Mouse (Mus musculus): ENCODE measurements around the gene Wdr37.
"Not testable (repeated sequence)": the region's sequence is repeated elsewhere in the genome, so short reads cannot be mapped to it uniquely, and the experiment has no call there.

Wdr37 gene

DNA sequence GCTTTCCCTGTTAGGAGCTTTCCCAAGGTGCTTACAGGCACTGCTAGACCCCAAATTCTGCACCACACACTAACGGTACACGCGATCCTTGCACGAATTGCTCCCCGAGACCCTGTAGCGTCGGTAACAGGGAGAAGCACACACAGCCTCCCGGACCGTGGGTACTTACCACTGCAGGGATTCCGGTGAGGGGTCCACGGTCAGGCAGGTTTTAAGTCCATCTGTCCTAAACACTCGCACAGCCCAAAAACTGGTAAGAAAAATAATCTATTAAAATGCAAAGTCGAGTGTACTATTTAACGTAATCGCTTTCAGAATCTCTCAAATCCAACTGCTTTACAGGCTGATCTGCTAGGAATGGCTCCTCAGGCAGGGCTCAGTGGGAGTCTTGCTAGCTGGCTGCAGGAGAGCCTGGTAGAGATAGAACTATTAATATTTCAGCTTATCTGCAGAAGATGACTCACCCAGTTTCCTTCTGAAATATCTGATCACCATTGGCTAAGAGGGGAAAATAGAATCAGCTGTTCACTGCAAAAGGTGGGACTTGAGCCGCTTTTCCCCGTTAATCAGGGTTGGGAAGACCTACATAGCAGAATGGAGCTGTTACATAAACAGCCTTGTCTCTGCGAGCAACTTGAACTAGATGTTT, at the start of gene Wdr37:
Gene Wdr37, minus strand, starts transcription at position 596 of the 649 bp plus-strand sequence.
- peak; percentile 55 to 65 for DNase-seq

DNA sequence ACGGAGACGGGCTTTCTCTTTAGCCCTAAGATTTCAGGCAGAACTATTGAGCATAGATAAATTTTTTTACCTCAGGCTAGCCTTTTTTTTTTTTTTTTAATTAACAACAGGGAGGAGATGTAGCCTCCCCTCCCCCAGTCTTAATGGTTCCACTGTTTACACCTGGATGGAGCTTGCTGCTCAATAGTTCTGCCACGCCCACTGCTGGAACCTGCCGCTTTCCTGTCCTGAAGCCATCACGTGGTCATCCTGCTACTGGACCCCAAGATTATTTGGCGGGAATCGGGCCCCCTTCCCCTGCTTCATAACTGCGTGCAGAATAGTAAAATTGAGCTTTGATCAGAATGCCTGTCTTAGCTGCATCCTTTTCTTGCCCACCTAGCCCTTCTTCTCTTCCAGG, 42.2 kb upstream of the Wdr37 start:
- DNase-seq, result not testable (repeated sequence)

DNA sequence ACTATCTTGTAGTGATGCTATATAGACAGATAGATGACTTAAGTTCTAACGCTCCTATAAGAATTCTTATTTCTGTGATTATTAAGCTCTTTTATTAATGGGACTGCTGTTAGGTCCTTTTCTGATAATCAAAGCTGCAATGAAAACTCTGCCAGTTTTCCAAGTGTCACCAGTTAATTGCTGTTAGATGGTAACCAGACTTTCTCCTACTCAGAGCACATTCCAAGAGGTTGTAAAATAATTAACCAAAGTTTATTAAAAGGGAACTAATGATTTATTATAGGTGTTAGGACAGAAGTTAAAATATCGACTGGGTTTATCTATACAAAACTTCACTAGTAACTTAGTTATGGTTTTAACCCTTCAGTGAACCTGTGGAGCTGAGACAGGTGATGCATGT, 34.3 kb upstream of the Wdr37 start:
- not testable (repeated sequence) for DNase-seq

DNA sequence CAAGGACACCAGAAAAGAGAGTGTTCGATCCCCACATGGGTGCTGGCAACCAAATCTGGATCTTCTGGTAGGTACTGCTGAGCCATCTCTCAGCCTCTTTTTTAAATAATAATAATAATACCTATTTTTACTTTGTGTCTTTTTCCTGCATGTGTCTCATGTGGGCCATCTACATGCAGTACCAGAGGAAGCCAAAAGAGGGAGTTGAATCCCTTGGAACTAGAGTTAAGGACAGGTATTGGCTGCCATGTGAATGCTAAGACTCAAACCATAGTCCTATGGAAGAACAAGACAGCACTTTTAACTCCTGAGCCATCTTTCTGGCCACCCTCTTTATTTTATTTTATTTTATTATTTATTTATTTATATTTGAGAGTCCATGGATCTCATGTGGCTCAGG, 16.9 kb upstream of the Wdr37 start:
- no peak for DNase-seq

DNA sequence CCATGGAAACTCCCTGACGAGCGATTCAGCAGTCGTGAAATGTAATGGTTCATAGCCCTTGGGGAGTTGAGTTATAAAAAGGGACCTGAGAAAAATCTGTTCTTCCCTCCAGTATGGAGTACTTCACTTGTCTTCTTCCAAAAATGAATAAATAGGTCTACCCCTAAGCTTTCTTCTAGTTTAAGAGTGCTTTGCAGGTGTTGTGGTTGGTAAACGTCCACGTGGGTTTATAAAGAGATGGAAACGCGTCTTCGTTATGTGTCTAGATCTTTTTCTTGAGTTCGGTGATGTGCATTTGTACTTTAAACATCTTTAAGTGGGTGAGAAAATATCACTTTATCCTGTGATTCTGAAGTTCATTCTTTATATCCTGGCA, 14.5 kb upstream of the Wdr37 start:
- DNase-seq, result no peak

DNA sequence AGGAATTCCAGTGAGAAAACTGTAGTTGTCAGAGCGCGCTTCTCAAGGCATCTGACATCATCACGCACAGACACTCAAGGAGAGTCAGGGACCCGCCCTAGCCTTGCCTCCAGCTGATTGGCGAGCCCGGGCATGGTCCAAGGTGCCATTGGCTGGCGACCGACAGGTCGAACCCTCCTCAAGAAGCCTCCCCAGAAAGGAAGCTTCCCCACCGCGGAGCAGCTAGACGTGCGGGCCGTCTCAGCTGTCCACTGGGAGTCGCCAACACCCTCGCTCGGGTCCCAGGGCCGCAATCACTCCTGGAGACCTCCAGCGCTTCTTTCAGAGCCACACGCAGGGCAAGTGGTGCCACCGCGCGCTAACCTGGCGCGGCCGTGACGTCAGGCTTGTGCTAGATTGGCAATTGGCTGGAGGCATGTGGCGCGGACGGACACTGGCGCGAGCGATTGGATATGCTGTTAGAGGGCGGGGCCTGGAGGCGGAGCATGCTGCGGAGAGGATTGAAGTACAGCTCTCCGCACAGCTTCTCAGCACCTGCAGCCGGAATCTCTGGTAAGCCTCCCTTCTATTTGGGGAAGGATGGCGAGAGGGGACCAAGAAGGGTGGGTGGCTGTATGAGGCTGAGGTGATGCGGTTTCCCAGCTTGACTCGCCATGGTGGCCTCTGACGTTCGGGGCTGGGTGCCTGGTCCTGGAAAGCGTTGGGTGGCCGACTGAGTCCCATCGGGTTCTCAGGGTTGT, 13.9 kb upstream of the Wdr37 start, which contains the start of gene Idi1:
Gene Idi1, plus strand, starts transcription at position 57 of the 740 bp plus-strand sequence.
- DNase-seq, result peak; percentile 98 to 99

DNA sequence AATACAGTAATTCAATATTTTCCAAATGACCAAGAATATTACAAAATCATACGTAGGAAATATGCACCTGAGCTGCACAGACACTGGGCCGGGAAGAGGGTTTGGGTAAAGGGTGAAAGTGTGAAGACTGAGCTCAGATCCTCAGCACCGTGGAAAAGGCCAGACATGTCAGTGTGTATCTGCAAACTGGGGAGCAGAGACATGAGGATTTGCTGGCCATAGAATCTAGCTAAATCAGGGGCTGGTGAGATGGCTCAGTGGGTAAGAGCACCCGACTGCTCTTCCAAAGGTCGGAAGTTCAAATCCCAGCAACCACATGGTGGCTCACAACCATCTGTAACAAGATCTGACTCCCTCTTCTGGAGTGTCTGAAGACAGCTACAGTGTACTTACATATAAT, 12.2 kb upstream of the Wdr37 start:
- DNase-seq, result not testable (repeated sequence)

DNA sequence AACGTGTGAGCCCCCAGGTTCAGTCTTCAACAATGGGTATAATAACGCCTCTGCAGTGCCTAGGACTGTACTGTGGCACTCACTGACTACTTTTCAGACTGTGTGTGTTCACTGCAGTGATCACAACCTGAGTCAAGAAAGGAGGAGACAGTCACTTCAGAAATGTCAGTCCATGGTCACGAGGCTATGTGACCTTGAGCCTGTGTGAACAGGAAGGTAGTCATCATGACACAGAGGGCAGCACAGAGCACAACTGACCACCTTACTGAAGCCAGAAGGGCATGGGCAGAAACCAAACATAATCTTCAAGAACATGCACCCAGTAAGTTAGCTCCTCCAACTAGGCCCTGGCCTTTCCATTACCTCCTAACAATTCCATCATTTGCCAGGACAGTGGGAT, 9.9 kb upstream of the Wdr37 start:
- DNase-seq, result no peak

DNA sequence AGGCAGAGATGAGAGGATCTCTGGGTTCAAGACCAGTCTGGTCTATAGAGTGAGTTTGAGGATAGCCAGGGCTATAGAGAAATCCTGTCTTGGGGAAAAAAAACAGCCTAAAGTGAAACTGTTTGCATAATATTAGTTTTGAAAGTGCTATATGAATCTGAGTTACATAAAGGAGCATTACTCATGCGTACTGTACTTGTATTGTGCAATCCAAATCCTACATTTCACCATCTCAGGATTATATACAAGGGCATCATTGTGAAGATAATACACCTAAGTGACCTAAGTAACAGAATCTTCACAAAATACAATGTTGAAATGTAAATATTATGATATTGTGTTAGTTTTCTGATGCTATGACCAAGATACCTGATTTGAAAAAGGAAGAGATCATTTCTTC, 2.1 kb upstream of the Wdr37 start:
- DNase-seq, result no peak

DNA sequence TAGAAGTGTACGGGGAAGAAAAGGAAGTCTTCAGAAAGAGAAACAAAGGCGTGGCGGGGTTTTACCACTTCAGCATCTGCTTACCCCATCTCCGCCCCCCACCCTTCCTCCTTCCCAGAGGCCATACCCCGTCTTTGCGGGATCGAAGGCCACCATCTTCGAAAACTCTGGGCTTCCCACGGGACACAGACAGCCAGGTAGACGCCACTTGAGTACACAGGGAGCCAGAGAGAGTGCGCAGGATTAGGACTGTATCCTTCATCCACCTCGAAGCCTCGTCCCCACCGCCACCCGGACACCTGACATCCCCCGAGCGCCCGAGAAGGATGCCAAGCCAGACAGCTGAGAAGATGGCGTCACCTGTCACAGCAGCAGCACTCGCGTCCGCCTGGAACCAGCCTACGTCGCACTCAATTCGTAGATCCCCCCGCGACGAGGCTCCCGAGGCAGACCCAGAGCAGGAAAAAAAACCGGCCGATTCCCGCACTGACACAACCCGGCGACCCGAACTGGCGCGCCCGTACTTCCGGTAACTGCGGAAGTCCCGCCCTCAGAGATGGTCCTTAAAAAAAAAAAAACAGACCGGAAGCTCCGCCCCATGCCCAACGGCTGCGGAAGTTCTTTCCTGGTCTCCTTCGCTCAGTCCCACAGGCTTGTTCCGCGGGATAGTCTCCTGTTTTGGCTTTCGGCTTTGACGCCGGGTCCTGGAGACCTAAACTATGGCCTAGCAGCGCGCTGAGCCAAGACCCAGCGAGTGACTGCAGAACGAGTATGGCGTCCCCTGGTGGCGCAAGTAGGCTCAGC, 997 bp downstream of the Wdr37 start:
- DNase-seq, result peak; percentile 89 to 92

DNA sequence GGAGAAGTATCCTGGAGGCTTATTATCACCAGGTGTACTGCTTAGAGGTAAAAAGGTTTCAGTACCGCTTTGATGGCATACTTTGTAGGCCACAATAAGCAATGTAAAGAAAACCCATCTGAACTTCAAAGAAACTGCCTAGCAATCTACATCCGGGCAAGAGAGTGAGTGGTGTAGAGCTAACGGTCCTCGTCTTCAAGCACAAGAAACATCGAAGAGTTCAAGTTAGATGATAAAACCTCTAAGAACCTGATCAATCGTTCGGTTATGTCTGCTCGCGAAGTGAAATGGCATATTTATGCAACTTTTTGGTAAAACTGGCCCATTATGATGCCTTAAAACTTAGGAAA, 1.6 kb downstream of the Wdr37 start:
- DNase-seq, result no peak

DNA sequence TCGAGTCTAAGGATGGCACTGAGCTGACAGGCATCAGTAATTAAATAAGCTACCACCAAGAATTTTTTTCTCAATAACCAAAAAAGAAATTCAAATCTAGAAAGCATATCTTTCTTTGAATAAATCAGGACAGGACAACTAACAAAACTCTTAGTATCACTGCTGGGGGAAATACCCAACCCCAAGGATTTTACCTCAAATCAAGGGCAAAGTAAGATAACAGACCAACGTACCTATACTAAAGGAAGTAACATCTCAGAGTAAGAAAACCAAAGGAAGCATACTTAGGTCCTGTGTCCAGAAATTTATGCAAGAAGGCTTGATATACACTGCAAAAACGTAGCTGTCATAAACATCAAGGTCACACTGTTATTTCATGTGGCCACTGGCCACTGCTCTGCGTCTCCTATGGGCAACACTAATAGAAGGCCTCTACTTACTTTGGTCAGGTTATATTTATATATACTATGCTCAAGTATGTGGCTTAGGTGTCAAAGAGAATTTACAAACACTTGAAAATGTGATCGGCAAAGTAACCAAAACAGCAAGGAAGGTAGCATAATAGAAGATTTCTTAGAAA, 2.0 kb downstream of the Wdr37 start:
- DNase-seq, result no peak

DNA sequence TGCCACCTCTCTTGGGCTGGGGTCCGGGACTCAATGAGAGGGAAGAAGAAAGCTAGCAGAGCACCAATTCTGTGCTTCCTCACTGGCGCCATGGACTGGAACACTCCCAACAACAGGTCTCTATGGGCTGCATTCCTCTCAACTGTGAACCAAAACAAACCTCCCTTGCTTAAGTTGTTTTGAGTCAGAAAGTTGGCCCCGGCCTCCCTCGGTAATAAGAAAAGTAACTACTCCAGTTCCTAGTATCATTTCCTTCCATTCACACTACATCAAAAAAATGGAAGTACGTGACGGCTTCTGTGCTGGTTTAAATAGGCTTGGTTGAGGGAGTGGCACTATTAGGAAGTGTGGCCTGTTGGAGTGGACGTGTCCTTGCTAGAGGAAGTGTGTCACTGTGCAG, 5.1 kb downstream of the Wdr37 start:
- no peak for DNase-seq

DNA sequence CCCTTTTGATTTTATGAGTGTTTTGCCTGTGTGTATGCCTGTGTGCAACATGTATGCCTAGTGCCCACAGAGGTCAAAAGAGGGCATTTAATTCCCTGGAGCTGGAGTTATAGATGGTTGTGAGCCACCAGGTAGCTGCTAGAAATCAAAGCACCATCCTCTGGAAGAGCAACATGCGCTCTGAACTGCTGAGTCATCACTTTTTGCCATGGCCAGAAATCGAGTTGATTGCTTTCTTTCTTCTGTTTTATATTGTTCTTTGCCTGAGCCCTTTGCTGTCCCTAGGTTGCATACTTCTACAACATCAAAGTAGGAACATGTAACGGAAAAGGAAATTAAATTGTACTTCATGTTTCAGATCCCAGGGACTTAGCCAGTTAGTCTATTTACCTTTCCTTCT, 6.7 kb downstream of the Wdr37 start:
- no peak for DNase-seq

DNA sequence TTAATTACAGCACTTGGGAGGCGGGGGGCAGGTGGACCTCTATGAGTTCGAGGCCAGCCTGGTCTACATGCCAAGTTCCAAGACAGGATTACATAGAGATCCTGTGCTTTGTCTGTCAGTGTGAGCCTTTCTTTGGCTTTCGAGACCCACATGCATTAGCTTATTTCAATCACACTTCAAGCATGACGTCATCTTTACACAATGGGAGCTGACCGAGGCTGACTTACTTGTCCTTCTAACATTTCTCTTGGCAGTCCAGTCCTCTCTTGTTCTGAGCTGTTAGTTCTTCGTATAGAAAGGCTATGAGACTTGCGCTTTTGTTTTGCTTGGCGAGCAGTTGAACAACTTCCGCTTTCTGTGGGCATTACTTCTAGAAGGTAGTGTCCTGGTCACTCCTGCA, 10.8 kb downstream of the Wdr37 start:
- no peak for DNase-seq

DNA sequence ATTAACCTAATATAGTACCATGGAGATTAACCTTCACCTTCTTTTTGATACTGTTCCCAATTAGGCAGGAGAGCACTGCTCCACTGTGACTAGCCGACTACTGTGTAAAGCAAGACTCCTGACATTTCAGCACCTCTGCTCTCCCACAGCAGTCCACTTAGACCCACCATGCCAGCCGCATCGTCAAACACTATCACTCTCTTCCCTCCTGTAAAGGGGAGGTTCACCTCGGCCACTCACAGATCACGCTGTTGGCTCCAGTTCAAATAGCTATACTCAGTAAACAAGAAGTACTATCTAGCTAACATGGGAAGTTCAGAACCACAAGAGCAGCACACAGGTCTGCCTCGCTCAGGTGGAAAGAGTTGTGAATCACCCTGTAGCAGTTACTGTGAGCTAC, 13.3 kb downstream of the Wdr37 start:
- DNase-seq, result no peak

DNA sequence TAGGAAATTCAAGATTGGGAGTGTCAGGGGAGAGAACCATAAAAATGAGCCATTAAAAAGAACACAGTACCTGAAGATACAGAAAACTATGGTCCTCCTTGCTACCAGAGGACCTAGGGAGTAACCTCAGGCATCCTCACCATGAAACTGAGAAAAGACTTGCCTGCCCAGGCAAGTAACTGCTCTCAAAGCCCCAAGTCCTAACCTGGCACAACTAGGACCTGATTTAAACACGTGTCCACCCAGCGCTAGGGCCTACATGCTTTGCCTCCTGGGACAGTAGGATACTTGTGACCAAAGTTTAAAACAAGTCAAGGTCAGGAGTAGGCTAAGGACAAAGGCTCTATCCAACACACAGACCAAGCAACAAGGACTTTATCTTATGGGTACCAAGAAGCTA, 16.9 kb downstream of the Wdr37 start:
- no peak for DNase-seq

DNA sequence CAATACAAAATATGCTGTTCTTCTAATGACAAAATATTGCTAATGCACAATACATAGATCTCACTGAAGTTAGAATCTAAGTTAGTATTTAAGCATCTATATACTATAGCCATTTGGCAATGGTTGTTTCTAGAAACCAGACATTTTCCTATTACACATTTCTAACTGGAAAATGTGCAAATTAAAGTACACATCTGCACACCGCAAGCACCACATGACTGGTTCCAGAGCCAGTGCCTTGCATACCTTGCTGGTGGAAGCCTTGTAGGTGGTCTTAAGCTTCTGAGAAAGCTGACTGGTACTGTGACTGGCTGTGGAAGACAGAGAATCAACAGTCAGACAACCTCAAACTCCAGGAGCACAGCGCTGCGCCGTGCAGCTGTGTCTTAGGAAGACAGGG, 18.3 kb downstream of the Wdr37 start:
- DNase-seq, result no peak

DNA sequence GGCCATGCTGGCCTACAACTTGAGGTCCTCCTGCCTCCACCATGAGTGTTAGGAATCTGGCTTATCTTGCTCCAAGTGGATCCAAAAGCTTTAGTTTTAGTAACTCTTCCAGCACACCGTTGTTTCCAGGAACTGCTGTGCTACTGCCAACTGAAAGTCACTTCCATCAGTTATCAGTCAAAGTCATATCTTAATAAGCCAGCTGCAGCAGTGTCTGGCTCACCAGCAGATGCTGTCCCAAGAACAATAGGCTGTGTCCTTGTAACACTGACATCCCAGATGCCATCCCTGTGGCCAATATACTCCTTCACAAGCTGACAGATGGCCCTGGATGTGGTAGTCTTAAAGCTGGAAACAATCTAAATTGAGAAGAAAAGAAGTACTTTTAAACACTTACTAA, 22.4 kb downstream of the Wdr37 start:
- no peak for DNase-seq

DNA sequence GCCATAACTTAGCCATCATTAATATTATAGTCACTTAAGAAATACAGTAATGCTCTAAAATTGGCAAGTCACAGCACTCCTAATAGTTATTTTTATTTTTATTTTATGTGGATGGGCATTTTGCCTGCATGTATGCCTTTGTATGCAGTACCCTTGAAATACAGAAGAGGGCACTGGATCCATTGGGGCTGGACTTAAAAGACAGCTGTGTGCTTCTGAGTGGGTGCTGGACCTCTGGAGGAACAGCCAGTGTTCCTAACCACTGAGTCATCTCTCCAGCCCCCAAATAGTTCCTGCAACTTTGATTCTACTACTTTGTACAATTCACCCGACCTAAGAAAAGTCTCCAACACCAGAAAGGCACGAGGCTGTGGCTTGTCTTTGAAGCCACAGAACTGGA, 24.0 kb downstream of the Wdr37 start:
- no peak for DNase-seq

DNA sequence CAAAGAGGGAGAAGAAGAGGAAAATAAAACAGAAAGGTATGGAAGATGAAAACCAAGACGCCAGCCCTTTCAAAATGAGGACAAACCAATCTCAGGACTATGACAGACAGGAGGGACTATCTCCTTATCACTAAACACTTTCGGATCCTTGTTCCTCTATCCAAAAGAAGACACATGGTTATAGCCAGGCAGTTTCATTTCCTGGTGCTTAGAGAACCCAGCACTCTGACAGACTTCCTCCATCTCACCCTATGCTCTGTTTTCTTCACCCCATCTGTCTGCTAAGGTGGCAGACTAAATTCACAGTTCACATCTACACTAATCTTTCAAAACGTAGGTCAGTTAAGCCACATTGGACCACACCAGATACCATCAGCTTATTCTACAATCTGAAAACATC, 29.4 kb downstream of the Wdr37 start:
- no peak for DNase-seq

DNA sequence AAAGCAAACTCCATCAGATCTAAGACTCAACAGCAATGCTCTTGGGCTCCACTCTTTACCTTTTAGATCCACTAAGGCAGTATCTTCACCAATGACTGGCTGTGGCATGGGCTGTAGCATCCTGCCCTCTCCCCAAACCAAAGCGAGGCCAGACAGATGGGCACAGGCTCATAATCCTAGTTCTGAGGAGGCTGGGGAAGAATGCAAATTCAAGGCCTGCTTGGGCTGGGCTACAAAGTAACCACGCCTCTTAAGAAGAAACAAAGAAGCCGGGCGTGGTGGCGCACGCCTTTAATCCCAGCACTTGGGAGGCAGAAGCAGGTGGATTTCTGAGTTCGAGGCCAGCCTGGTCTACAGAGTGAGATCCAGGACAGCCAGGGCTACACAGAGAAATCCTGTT, 29.9 kb downstream of the Wdr37 start:
- DNase-seq, result not testable (repeated sequence)

DNA sequence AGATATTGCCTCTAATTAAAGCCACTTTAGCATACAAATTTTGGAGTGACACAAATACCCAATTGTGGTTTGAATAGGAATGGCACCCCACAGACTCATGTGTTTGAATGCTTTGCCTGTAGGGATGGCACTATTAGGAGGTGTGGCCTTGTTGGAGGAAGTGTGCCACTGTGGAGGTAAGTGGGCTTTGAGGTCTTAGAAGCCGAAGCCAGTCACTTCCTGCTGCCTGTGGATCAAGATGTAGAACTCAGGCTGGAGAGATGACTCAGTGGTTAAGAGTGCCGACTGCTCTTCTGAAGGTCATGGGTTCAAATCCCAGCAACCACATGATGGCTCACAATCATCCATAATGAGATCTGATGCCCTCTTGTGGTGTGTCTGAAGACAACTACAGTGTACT, 30.8 kb downstream of the Wdr37 start:
- DNase-seq, result no peak

DNA sequence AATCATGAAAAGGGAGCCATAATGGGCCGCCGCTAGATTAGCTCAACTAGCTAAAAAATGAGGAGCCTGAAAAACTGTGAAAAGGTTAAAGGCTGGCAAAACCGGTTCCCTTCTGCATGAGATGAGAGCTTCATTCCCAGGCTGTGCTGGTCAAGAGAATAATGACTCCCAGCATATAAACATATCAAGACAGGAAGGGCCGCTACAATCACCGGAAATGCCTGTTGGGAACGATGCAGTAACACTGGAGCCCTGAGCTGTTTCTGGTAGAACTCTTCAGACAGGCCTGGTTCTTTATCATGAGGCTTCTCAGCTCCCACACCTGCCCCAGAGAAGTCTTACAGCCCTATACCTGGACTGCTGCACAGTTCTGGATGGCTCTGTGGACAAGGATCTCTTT, 31.8 kb downstream of the Wdr37 start:
- no peak for DNase-seq
